Mouse (Mus musculus) kidney, embryonic 14.5 days (tissue): ENCODE results near the gene Zfp638. TPM values are rescaled to one million over a fixed set of nuclear protein-coding genes. Genes with fewer than 3 reads are reported as not detected.
"Not testable (repeated sequence)": the region's sequence is repeated elsewhere in the genome, so short reads cannot be mapped to it uniquely, and the experiment has no call there.

Experiments used
- ATAC-seq: fragments of 200-750 bp; cut with Nextera tagmentation; 2 replicates; pipeline ENCODE4 v1.8.0; 2017; ENCODE audit warnings: moderate number of reproducible peaks, mild to moderate bottlenecking, moderate TSS enrichment, moderate library complexity; ENCODE audit not compliant: low FRiP score, low TSS enrichment
- H3K27ac ChIP-seq: fragments of 300-500 bp; sonication (generic); 2 replicates; pipeline ENCODE4 v1.5.1; 2014; ENCODE audit warnings: low read depth, mild to moderate bottlenecking, low read length, moderate library complexity, mixed read lengths
- H3K27me3 ChIP-seq: fragments of 300-500 bp; sonication (generic); 2 replicates; pipeline ENCODE4 v1.6.1; 2014; ENCODE audit warnings: mild to moderate bottlenecking, low read length; ENCODE audit not compliant: control insufficient read depth, insufficient read depth
- H3K36me3 ChIP-seq: fragments of 300-500 bp; sonication (generic); 2 replicates; pipeline ENCODE4 v1.6.1; 2014; ENCODE audit warnings: low read length, mixed read lengths; ENCODE audit not compliant: control insufficient read depth, insufficient read depth
- H3K4me1 ChIP-seq: fragments of 300-500 bp; sonication (generic); 2 replicates; pipeline ENCODE4 v1.6.1; 2014; ENCODE audit warnings: low read length, mixed read lengths; ENCODE audit not compliant: control insufficient read depth, insufficient read depth
- H3K4me2 ChIP-seq: fragments of 300-500 bp; sonication (generic); replicated peaks from 2 replicates; pipeline ENCODE4 v1.6.1; 2014; ENCODE audit warnings: low read depth, mild to moderate bottlenecking, low read length
- H3K4me3 ChIP-seq: fragments of 300-500 bp; sonication (generic); 2 replicates; pipeline ENCODE4 v1.5.1; 2014; ENCODE audit warnings: mild to moderate bottlenecking, low read length
- H3K9ac ChIP-seq: fragments of 300-500 bp; sonication (generic); 2 replicates; pipeline ENCODE4 v1.6.1; 2014; ENCODE audit warnings: low read depth, mild to moderate bottlenecking, low read length, moderate library complexity
- H3K9me3 ChIP-seq: fragments of 300-500 bp; sonication (generic); 2 replicates; pipeline ENCODE4 v1.6.1; 2016; ENCODE audit warnings: low read length; ENCODE audit not compliant: control insufficient read depth
- WGBS: fragments of 180-500 bp; shearing (Covaris S2); extraction: QIAGEN DNeasy Blood & Tissue Kit; methylation state at CpG from one replicate; pipeline ENCODE4 v1.1.7; 2014; 5-methylcytosine and 5-hydroxymethylcytosine counted together
- polyA plus RNA-seq: library from polyadenylated mRNA; unstranded; fragments of >200 nt; fragmentation: Nextera tagmentation; extraction: Ambion mirVana; gene quantifications from 2 replicates; pipeline ENCODE4 v1.2.1, GENCODE M21; 2014

Gene Zfp638
- polyA plus RNA-seq, 1 experiment from 2014 or later, result 93.1 TPM

GRCm38 (mm10) chr6:84009915-84010302 lies 143.0 kb downstream of the Zfp638 start:
- Histone ChIP-seq H3K27me3 (no peaks in the 10 kb centered on the region), H3K36me3 (no peaks in the 10 kb centered on the region), H3K9me3 (no peaks in the 10 kb centered on the region), H3K4me1 (peaks cover 22% of the 10 kb centered on the region), H3K4me3 (no peak overlapping the region), H3K9ac (no peak overlapping the region), H3K4me2 (peak overlapping the region; percentile 21; the same call in 1 of the 2 replicates), H3K27ac (peak overlapping the region; percentile 62; the same call in 1 of the 2 replicates)
- WGBS, result 23% methylated on average over 4 of the region's 4 CpGs
- ATAC-seq, result no peak; the same call in 1 of the 2 replicates

DNA sequence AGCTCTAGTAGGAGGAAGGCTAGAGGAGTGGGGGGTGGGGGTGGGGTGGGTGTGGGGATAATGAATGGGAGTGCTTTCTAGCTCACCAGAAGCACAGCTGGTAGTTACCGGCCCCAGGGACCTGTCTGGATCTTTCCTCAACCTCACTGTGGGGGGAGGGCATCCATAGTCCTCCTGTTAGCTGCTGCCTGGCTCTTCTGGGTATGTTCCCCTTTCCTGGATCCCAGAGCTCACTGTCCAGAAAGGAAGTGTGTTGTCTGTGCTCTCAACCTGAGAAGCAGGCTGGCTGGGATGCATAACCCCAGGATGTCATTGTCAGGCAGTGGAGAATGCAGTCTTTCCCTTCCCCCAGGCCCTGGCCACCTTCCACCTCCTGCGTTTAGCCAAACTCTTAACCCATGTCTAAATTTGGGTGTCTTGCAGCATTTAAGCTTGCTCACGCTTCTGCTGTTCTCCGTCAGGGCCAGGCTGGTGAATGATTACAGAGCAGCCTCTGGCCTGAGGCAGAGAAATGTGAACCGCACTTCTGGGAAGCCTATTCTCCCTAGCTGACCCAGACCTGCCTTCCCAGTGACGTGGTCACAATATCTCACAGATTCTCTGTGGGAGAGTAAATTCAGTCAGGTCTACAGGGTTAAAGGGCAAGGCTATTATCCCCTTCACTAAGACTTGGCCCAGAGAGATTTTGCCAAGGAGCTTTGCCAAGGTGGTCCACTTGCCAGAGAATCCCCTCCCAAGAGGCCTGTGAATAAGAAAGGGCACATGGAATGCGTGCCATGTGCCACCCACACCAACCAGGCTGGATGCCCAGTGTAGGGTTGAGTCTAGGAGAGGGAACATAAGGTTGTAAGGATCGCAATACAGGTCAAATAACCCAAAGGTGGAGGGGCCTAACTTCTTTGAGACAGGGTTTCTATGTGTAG lies 143.7 kb downstream of the Zfp638 start:
- peak; percentile 58 for ATAC-seq
- no peak overlapping the region for H3K9ac ChIP-seq
- H3K4me3 ChIP-seq, result no peak overlapping the region

DNA sequence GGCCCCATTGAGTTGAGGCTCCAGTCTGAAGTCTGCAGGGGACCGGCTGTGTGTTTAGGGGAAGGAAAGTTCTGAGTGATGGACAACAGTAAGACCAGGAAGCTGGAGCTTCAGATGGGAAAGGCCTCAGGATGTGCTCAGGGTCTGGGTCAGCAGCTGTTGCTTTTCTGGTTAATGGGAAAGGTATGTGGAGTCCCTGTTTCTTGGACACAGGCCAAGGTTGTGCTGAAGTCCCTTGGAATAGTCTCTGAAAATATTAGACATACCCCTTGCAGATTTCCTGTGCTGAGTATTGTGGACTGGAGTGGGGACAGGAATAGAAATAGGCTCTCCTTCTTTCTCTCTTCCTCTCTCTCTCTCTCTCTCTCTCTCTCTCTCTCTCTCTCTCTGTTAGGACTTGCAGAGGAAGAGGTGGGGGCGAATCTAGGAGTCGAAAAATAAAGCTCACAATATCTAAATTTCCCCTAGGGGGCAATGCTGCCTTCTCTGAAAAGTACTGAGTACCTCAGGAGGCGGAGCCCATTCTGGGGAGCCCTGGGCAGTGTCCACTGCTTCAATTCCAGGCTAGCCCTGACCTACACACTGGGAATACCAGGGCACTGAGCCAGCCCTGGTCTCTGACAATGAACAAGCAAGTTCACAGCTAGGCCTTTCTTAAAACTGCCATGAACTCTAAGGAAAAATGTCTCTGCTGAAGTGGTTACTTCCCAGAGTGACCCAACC lies 148.2 kb downstream of the Zfp638 start:
- H3K27ac ChIP-seq, result peak overlapping the region; percentile 37; the same call in 1 of the 2 replicates
- not testable (repeated sequence) for H3K4me3 ChIP-seq, H3K36me3 ChIP-seq, H3K9me3 ChIP-seq, H3K27me3 ChIP-seq, H3K9ac ChIP-seq, H3K4me2 ChIP-seq
- peaks cover 13% of the 10 kb centered on the region for H3K4me1 ChIP-seq
- WGBS, result 53% methylated on average over 4 of the region's 4 CpGs
- peak; percentile 32; the same call in 1 of the 2 replicates for ATAC-seq

More for the DNA sequence above, 143.7 kb downstream of the Zfp638 start:
- Histone ChIP-seq H3K4me1 (peaks cover 22% of the 10 kb centered on the region), H3K27ac (peak overlapping the region; percentile 62), H3K4me2 (peak overlapping the region; percentile 21; the same call in 1 of the 2 replicates), H3K36me3 (no peaks in the 10 kb centered on the region), H3K9me3 (no peaks in the 10 kb centered on the region), H3K27me3 (no peaks in the 10 kb centered on the region)
- WGBS, result 35% methylated on average over 8 of the region's 8 CpGs

- Histone ChIP-seq H3K9ac (no peak overlapping the region), H3K9me3 (no peaks in the 10 kb centered on the region), H3K4me3 (no peak overlapping the region), H3K36me3 (no peaks in the 10 kb centered on the region), H3K4me1 (0 out of 2 replicates have a peak, but pooled peaks cover 6% of the 10 kb centered on the region), H3K27me3 (peaks cover 7% of the 10 kb centered on the region; the same call in 1 of the 2 replicates), H3K4me2 (no peak overlapping the region), H3K27ac (no peak overlapping the region)
- no peak for ATAC-seq
- WGBS, result 89% methylated on average over 7 of the region's 7 CpGs
These were observed 149.9 kb downstream of the Zfp638 start for GRCm38 (mm10) chr6:84016851-84017250.

DNA sequence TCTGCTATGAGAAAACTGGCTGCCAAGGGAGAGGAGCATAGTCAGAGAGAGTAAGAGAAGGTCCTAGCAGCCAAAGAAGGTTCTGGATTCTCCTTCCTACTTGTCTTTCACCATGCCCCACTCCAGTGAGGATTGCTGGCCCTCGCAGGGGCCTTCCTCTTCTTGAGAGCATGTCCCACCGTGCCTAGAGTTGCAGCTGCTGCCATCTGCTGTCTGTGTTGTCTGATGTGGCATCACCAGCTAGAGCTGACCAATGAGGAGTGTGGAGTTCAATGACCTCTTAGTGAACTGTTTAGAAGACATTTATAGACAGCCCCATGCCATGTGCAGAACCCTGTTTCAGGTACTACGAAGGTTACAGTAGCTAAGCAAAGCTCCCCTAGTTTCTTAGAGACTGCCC lies 150.5 kb downstream of the Zfp638 start:
- no peaks in the 10 kb centered on the region for H3K9me3 ChIP-seq
- no peak overlapping the region for H3K9ac ChIP-seq
- no peak overlapping the region for H3K27ac ChIP-seq
- H3K27me3 ChIP-seq, result peaks cover 7% of the 10 kb centered on the region; the same call in 1 of the 2 replicates
- no peak for ATAC-seq
- no peak overlapping the region for H3K4me2 ChIP-seq
- H3K4me1 ChIP-seq, result 0 out of 2 replicates have a peak, but pooled peaks cover 7% of the 10 kb centered on the region
- 61% methylated on average over 3 of the region's 3 CpGs for WGBS
- H3K4me3 ChIP-seq, result no peak overlapping the region
- no peaks in the 10 kb centered on the region for H3K36me3 ChIP-seq

GRCm38 (mm10) chr6:84018906-84019550 lies 152.1 kb downstream of the Zfp638 start:
- Histone ChIP-seq H3K9ac (peak overlapping the region; percentile 42), H3K36me3 (no peaks in the 10 kb centered on the region), H3K27ac (peak overlapping the region; percentile 12; the same call in 1 of the 2 replicates), H3K4me1 (0 out of 2 replicates have a peak, but pooled peaks cover 7% of the 10 kb centered on the region), H3K27me3 (peaks cover 7% of the 10 kb centered on the region; the same call in 1 of the 2 replicates), H3K9me3 (no peaks in the 10 kb centered on the region), H3K4me3 (peak overlapping the region; percentile 41), H3K4me2 (peak overlapping the region; percentile 77)
- 3% methylated on average over 28 of the region's 28 CpGs for WGBS
- peak; percentile 84 for ATAC-seq

GRCm38 (mm10) chr6:84020002-84020401 lies 153.1 kb downstream of the Zfp638 start:
- Histone ChIP-seq H3K4me3 (peak overlapping the region; percentile 41), H3K27me3 (peaks cover 7% of the 10 kb centered on the region; the same call in 1 of the 2 replicates), H3K9ac (peak overlapping the region; percentile 42; the same call in 1 of the 2 replicates), H3K4me2 (no peak overlapping the region), H3K4me1 (0 out of 2 replicates have a peak, but pooled peaks cover 7% of the 10 kb centered on the region), H3K36me3 (no peaks in the 10 kb centered on the region), H3K27ac (peak overlapping the region; percentile 12; the same call in 1 of the 2 replicates), H3K9me3 (no peaks in the 10 kb centered on the region)
- 74% methylated on average over 4 of the region's 4 CpGs for WGBS
- no peak for ATAC-seq

DNA sequence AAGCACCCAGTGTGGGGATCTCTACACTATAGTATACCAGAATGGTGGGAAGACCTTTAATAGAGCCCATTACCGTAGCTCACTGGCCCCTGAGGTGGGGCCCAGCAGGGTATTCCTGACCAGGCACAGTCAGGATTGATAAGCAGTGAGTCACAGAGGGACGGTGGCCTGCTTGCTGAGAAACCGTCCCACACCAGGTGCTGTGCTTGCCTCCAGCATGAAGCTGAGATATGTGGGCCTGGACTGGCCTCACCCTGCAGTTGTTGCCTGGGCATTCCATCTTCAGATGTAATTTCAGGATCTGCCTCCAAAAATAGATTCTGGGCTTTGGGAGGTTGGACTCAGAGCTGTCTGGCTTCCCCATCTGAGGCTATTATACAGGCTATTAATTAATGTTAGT lies 155.1 kb downstream of the Zfp638 start:
- Histone ChIP-seq H3K4me2 (no peak overlapping the region; the same call in 1 of the 2 replicates), H3K4me1 (0 out of 2 replicates have a peak, but pooled peaks cover 7% of the 10 kb centered on the region), H3K36me3 (no peaks in the 10 kb centered on the region), H3K27ac (no peak overlapping the region), H3K9me3 (no peaks in the 10 kb centered on the region), H3K27me3 (peaks cover 7% of the 10 kb centered on the region; the same call in 1 of the 2 replicates), H3K4me3 (no peak overlapping the region), H3K9ac (no peak overlapping the region)
- ATAC-seq, result no peak
- 80% methylated on average over 3 of the region's 3 CpGs for WGBS
